Mouse (Mus musculus): ENCODE measurements at regions not wholly inside any gene's neighbourhood (a gene's known extent, or its start where the extent isn't known, plus 50 kb on each side); places are given as distances from the start of the nearest gene placed in this dataset.

DNA sequence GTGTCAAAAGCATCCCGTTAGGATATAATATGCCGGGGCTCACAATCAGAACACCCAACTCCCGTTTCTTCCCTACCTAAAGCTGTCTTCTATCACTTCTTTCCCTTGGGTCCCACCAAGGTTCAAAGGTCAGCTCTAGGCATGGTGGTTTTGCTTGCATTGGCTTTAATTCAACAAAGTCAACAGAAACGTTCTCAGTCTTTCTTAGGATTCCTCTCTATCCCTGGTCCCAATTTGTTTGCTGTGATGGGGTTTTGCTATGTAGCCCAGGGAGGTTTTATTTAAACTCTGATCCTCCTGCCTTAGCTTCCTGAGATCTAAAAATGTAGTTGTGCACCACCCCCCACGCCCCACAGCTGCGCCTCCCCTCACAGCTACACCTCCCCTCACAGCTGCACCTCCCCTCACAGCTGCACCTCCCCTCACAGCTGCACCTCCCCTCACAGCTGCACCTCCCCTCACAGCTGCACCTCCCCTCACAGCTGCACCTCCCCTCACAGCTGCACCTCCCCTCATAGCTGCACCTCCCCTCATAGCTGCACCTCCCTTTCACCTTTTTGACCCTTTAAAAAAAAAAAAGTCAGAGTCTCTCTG, 73.1 kb upstream of the Spred2 start:
- no peak for DNase-seq (ENCODE audit: low read depth in 1 of 2, low spot score in 2 of 2)

DNA sequence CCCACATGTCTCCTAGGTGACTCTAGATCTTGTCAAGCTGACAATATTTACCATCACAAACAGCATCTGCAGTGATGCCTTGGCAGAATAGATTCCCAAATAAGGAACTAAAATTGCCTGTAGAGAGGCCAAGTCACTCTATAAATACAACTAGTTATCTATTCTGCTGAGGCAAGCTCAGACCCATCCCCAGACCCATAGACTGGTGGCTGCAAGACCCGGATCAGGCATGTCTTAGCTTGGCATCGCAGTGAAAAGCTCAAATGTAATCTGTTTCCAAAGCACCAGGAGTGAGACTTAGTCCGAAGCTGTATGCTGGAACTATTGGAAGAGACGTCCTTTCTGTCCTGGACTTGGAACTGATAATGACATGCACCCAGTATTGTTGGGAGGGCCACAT, 62.6 kb upstream of the Spred2 start:
- no peak for DNase-seq (ENCODE audit: low read depth in 1 of 2, low spot score in 2 of 2)

DNA sequence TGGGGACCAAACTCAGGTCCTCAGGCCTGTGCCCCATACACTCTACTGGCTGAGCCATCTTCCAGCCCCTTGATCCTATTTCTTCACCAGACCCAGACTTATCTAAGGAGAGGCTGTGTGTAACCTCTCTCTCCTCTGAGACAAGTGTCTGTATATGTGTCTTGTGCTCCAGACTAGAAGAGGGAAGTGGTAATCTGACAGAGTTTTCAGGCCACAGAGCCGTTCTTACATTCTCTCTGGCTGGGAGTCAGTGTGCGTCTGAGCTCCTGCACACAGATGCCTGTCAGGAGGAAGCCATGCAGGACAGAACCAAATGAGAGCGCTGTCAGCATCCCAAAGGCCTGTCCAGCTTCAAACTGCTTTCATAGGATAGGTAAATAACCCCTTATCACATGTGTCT, 60.8 kb upstream of the Spred2 start:
- no peak for DNase-seq (ENCODE audit: low read depth in 1 of 2, low spot score in 2 of 2)

DNA sequence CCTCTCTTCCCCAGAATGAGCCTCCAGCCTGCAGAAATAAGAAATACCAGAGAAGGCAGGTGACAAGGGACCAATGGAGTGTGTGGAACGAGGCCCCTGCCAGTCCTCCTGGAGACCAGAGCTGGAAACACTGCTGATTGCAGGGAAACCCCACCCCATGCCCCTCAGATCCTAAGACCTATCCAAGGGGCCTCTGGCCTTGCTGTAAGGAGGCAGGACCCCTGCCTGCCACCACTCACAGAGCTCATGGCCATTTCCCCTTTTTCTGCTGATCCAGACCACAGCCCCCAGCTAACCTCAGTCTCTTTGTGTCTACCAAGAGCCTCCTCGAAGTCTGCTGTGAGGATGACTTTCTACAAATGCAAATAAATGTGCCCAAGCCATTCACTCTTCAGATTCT, 57.9 kb upstream of the Spred2 start:
- DNase-seq (ENCODE audit: low read depth in 1 of 2, low spot score in 2 of 2): no peak

DNA sequence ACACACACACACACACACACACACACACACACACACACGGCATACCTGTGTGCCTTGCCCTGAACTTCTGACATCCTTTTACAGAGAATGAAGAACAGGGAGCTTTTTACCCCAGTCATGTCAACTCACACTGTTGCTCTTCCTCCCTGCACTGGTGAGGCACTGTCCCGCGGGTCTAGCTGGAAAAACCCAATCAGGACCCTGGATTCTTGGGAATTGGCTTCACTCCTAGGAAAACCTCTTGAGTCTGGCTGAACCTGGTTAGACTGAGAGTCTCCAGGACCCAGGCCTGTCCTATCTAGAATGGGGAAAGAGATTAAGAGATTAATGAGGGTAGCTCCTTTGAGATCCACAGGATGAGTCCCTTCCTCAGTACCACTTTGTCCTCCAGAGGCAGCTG, 54.5 kb upstream of the Spred2 start:
- no peak for DNase-seq (ENCODE audit: low read depth in 1 of 2, low spot score in 2 of 2)

DNA sequence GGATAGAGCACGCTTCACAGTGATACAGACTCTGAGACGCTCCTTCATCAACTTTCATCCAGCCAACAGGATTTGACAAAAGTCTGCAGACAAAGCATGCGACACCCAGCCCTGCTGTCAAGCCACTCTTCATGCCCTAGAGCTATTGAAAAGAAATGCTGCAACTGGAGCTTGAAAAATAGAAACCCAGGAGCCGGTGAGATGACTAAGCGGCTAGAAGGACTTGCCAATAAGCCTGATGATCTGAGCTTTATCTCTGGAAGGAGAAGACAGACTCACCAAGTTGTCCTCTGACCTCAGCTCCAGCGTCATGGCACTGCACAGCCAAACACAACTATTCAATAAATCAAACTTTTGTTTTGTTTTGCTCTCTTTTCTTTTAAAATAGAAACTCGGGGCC, 54.0 kb upstream of the Spred2 start:
- no peak for DNase-seq (ENCODE audit: low read depth in 1 of 2, low spot score in 2 of 2)

DNA sequence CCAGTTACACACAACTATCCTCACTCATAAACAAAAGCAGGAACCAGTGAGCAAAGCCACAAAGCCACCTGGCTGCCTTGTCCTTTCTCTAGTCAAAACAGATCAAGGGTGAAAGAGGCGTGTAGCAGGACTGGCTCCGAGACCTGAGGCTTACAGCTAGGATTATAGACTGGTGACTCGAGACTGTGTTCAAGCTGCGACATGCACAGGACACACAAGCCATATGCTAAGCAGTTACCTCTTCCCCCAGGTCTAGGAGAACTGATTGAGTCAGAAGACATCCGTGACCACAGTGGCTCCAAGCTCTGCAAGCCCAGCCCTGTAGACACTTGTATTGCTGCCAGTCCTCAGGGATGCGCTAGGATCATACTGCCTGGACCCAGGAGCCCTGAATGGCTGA, 50.4 kb upstream of the Spred2 start:
- no peak for DNase-seq (ENCODE audit: low read depth in 1 of 2, low spot score in 2 of 2)
